ENCODE assay signal across 9 mouse cellular contexts in genomic region chr11:27264253-27264652, GRCm38 (mm10).
DNase-seq lines count a peak whose midpoint lies in the region; ATAC-seq and TF ChIP-seq lines count a peak whose summit lies in the region.
"Had no signal": no experiment of that assay in that cellular context is flagged by ENCODE, and none has a peak within 500 bp of the region (broad histone marks: within the 10 kb centered on the region; RNA-seq: fewer than 3 reads in every experiment).

No protein-coding gene starts in this region.

- no peak overlapping the region for H3K27ac ChIP-seq in kidney, embryonic 16.5 days (ENCODE audit: low read length)
- H3K27ac ChIP-seq in forebrain, embryonic 12.5 days: no peak overlapping the region
- H3K27ac ChIP-seq in kidney, embryonic 15.5 days: no peak overlapping the region
- no peak overlapping the region for H3K27ac ChIP-seq in limb, embryonic 11.5 days (replicated peaks; ENCODE audit: low read depth, low read length)
- no peak overlapping the region for H3K27ac ChIP-seq in thymus, adult 2 months (ENCODE audit: control insufficient read depth, insufficient read depth, low read length)
- H3K27ac ChIP-seq: liver, embryonic 13.5 days had no signal

- peak; percentile 3 for DNase-seq in kidney, adult 11 months
- DNase-seq in adrenal gland, postnatal 14 days: peak; percentile 49
- peak; percentile 76 for DNase-seq in limb, embryonic 11.5 days (ENCODE audit: low spot score)
- DNase-seq in right cerebral cortex, postnatal 10 days (ENCODE audit: low spot score in 2 of 2): peak; percentile 31 to 64
- DNase-seq in thymus, adult 2 months: no peak
- DNase-seq: liver, embryonic 13.5 days had no signal

- no peaks in the 10 kb centered on the region for H3K27me3 ChIP-seq in kidney, embryonic 16.5 days (ENCODE audit: insufficient read depth, low read length)
- no peaks in the 10 kb centered on the region for H3K27me3 ChIP-seq in forebrain, embryonic 12.5 days
- H3K27me3 ChIP-seq in kidney, embryonic 15.5 days: no peaks in the 10 kb centered on the region
- H3K27me3 ChIP-seq in limb, embryonic 11.5 days (ENCODE audit: control insufficient read depth, insufficient read depth, low read length): no peaks in the 10 kb centered on the region
- H3K27me3 ChIP-seq in thymus, adult 2 months (ENCODE audit: control insufficient read depth, insufficient read depth, low read length): no peaks in the 10 kb centered on the region
- H3K27me3 ChIP-seq: liver, embryonic 13.5 days had no signal

- TF ChIP-seq CTCF in thymus, adult 2 months (IDR thresholded peaks at IDR 0.05; ENCODE audit: borderline replicate concordance, control insufficient read depth, extremely low read depth, insufficient read depth, low read length, poor library complexity): no peak

- H3K9ac ChIP-seq in kidney, embryonic 16.5 days (replicated peaks; ENCODE audit: low read length): no peak overlapping the region
- H3K9ac ChIP-seq in forebrain, embryonic 12.5 days: no peak overlapping the region
- H3K9ac ChIP-seq in kidney, embryonic 15.5 days: no peak overlapping the region
- H3K9ac ChIP-seq in limb, embryonic 11.5 days (ENCODE audit: low read length): no peak overlapping the region
- H3K9ac ChIP-seq: liver, embryonic 13.5 days had no signal

- no peak overlapping the region for H3K4me3 ChIP-seq in kidney, embryonic 16.5 days (ENCODE audit: low read length)
- H3K4me3 ChIP-seq in forebrain, embryonic 12.5 days (replicated peaks): no peak overlapping the region
- H3K4me3 ChIP-seq in kidney, embryonic 15.5 days (replicated peaks): no peak overlapping the region
- no peak overlapping the region for H3K4me3 ChIP-seq in limb, embryonic 11.5 days (ENCODE audit: low read depth, low read length)
- H3K4me3 ChIP-seq in thymus, adult 2 months (ENCODE audit: control insufficient read depth, insufficient read depth, low read length): no peak overlapping the region
- H3K4me3 ChIP-seq: liver, embryonic 13.5 days had no signal

- no peak overlapping the region for H3K4me2 ChIP-seq in kidney, embryonic 16.5 days (replicated peaks; ENCODE audit: low read depth, low read length)
- no peak overlapping the region for H3K4me2 ChIP-seq in forebrain, embryonic 12.5 days
- H3K4me2 ChIP-seq in kidney, embryonic 15.5 days: no peak overlapping the region
- no peak overlapping the region for H3K4me2 ChIP-seq in limb, embryonic 11.5 days (ENCODE audit: low read depth, severe bottlenecking)
- H3K4me2 ChIP-seq: liver, embryonic 13.5 days had no signal

- WGBS in kidney, embryonic 16.5 days: 3% methylated on average over 1 of the region's 1 CpGs
- 4% methylated on average over 1 of the region's 1 CpGs for WGBS in forebrain, embryonic 12.5 days
- 0% methylated on average over 1 of the region's 1 CpGs for WGBS in kidney, embryonic 15.5 days
- 7% methylated on average over 1 of the region's 1 CpGs for WGBS in limb, embryonic 11.5 days
- WGBS in thymus, adult 2 months: 5% methylated on average over 1 of the region's 1 CpGs

- H3K4me1 ChIP-seq in kidney, embryonic 16.5 days (ENCODE audit: insufficient read depth, low read length): no peaks in the 10 kb centered on the region
- no peaks in the 10 kb centered on the region for H3K4me1 ChIP-seq in forebrain, embryonic 12.5 days
- H3K4me1 ChIP-seq in kidney, embryonic 15.5 days: no peaks in the 10 kb centered on the region
- no peaks in the 10 kb centered on the region for H3K4me1 ChIP-seq in limb, embryonic 11.5 days (ENCODE audit: control insufficient read depth, insufficient read depth, low read length)
- H3K4me1 ChIP-seq in thymus, adult 2 months (replicated peaks; ENCODE audit: control insufficient read depth, insufficient read depth, low read length): no peaks in the 10 kb centered on the region
- H3K4me1 ChIP-seq: liver, embryonic 13.5 days had no signal

- no peaks in the 10 kb centered on the region for H3K36me3 ChIP-seq in kidney, embryonic 16.5 days (ENCODE audit: insufficient read depth, low read length)
- H3K36me3 ChIP-seq in forebrain, embryonic 12.5 days (replicated peaks): no peaks in the 10 kb centered on the region
- no peaks in the 10 kb centered on the region for H3K36me3 ChIP-seq in kidney, embryonic 15.5 days
- H3K36me3 ChIP-seq in limb, embryonic 11.5 days (ENCODE audit: control insufficient read depth, insufficient read depth, low read length): no peaks in the 10 kb centered on the region
- H3K36me3 ChIP-seq in thymus, adult 2 months (ENCODE audit: control insufficient read depth, insufficient read depth, low read length): no peaks in the 10 kb centered on the region
- H3K36me3 ChIP-seq: liver, embryonic 13.5 days had no signal

- ATAC-seq in kidney, embryonic 16.5 days (ENCODE audit: low FRiP score, low TSS enrichment): no peak
- ATAC-seq in forebrain, embryonic 12.5 days (ENCODE audit: low FRiP score): peak; percentile 87; the same call in 1 of the 2 replicates
- peak; percentile 73; the same call in 1 of the 2 replicates for ATAC-seq in kidney, embryonic 15.5 days (replicated peaks; ENCODE audit: low FRiP score)
- peak; percentile 26; the same call in 1 of the 2 replicates for ATAC-seq in limb, embryonic 11.5 days (ENCODE audit: insufficient number of reproducible peaks, low FRiP score, low TSS enrichment, low read depth)

- no peaks in the 10 kb centered on the region for H3K9me3 ChIP-seq in kidney, embryonic 16.5 days (ENCODE audit: low read length)
- H3K9me3 ChIP-seq in forebrain, embryonic 12.5 days: no peaks in the 10 kb centered on the region
- H3K9me3 ChIP-seq in kidney, embryonic 15.5 days (replicated peaks): no peaks in the 10 kb centered on the region
- no peaks in the 10 kb centered on the region for H3K9me3 ChIP-seq in limb, embryonic 11.5 days (ENCODE audit: control insufficient read depth, low read length)
- H3K9me3 ChIP-seq: liver, embryonic 13.5 days had no signal

- TF ChIP-seq POLR2A in thymus, adult 2 months (IDR thresholded peaks at IDR 0.05; ENCODE audit: control insufficient read depth, extremely low read depth, insufficient read depth, low read length, poor library complexity): no peak
